Mouse (Mus musculus) lung, embryonic 15.5 days (tissue): ENCODE measurements at regions not wholly inside any gene's neighbourhood (a gene's known extent, or its start where the extent isn't known, plus 50 kb on each side); places are given as distances from the start of the nearest gene placed in this dataset.

ENCODE experiments used
- ATAC-seq: fragments of 200-750 bp; cut with Nextera tagmentation; 2 replicates; pipeline ENCODE4 v1.8.0; 2017; ENCODE audit warnings: moderate number of reproducible peaks, borderline replicate concordance; ENCODE audit not compliant: low FRiP score, low TSS enrichment; ENCODE audit errors: extremely low read depth
- H3K27ac ChIP-seq: fragments of 300-500 bp; sonication (generic); 2 replicates; pipeline ENCODE4 v1.5.1; 2015; ENCODE audit warnings: moderate library complexity, mild to moderate bottlenecking, inconsistent platforms
- H3K27me3 ChIP-seq: fragments of 300-500 bp; sonication (generic); 2 replicates; pipeline ENCODE4 v1.6.1; 2015; ENCODE audit warnings: inconsistent platforms
- H3K36me3 ChIP-seq: fragments of 300-500 bp; sonication (generic); 2 replicates; pipeline ENCODE4 v1.6.1; 2015; ENCODE audit warnings: inconsistent platforms
- H3K4me1 ChIP-seq: fragments of 300-500 bp; sonication (generic); 2 replicates; pipeline ENCODE4 v1.6.1; 2015; ENCODE audit warnings: inconsistent platforms
- H3K4me2 ChIP-seq: fragments of 300-500 bp; sonication (generic); 2 replicates; pipeline ENCODE4 v1.6.1; 2015; ENCODE audit warnings: inconsistent platforms, mild to moderate bottlenecking, moderate library complexity
- H3K4me3 ChIP-seq: fragments of 300-500 bp; sonication (generic); 2 replicates; pipeline ENCODE4 v1.5.1; 2015; ENCODE audit warnings: mild to moderate bottlenecking, inconsistent platforms
- H3K9ac ChIP-seq: fragments of 300-500 bp; sonication (generic); 2 replicates; pipeline ENCODE4 v1.6.1; 2015; ENCODE audit warnings: inconsistent platforms
- H3K9me3 ChIP-seq: fragments of 300-500 bp; sonication (generic); 2 replicates; pipeline ENCODE4 v1.6.1; 2016; ENCODE audit warnings: inconsistent platforms
- WGBS: fragments of 180-500 bp; shearing (Covaris S2); methylation state at CpG from one replicate; pipeline ENCODE4 v1.1.7; 2015; 5-methylcytosine and 5-hydroxymethylcytosine counted together

DNA sequence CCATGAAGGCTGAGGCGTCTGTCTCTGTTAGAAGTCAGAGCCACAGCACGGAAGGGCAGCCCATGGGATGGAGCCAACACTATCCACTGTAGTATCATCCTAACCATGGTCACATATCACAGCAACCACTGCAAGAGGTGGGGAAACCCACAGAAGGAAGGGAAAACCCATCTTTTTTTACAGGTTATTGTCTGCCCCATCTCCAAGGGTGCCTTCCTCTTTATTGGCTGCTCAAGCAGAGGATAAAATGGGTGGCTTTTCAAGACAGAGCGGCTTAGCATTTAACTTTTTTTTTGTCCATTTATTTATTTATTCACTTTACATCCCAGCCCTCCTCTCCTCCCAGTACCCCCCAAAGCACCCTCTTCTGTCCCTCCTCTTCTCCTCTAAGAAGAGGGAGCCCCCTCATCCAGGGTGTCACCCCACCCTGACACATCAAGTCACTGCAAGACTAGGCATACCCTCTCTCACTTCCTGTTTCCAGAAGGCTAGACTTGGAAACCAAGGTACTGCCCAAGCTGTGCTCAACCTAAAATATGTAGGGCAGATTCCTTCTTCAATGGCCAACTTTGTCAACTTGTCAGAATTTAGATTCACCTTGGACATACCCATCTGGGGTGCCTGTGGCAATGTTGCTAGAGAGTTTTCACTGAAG lies 51.1 kb upstream of the Egr2 start:
- 78% methylated on average over 3 of the region's 3 CpGs for WGBS
- Histone ChIP-seq H3K27me3 (no peaks in the 10 kb centered on the region), H3K36me3 (no peaks in the 10 kb centered on the region), H3K4me2 (no peak overlapping the region), H3K4me3 (no peak overlapping the region), H3K27ac (no peak overlapping the region), H3K4me1 (no peaks in the 10 kb centered on the region), H3K9ac (no peak overlapping the region), H3K9me3 (no peaks in the 10 kb centered on the region)
- no peak for ATAC-seq
